Mouse (Mus musculus) urinary bladder, postnatal 0 days (tissue): ENCODE measurements around the gene Wdr5. TPM values are rescaled to one million over a fixed set of nuclear protein-coding genes. Genes with fewer than 3 reads are reported as not detected.

ENCODE experiments used
- polyA plus RNA-seq: library from polyadenylated mRNA; unstranded; fragments of >200 nt; fragmentation: Nextera tagmentation; extraction: Ambion mirVana; gene quantifications from 2 replicates; pipeline ENCODE4 v1.2.1, GENCODE M21; 2015

The Wdr5 gene
- 21.7 and 25.1 TPM in 2 replicates for polyA plus RNA-seq

GRCm38 (mm10) chr2:27514639-27515328, at the start of gene Wdr5:
TSS of gene Wdr5 (plus strand) at chr2:27515157.

GRCm38 (mm10) chr2:27507562-27507961, 7.4 kb upstream of the Wdr5 start, which contains the start of gene Brd3:
TSS of gene Brd3 (minus strand) at chr2:27507662.

Other genes starting within 250 kb of the Wdr5 start
- gene Vav2, start 88.1 kb upstream of the Wdr5 start, polyA plus RNA-seq = 4.8 and 6.6 TPM in 2 replicates
- 4.0 and 4.1 TPM in 2 replicates for gene Brd3os, start 72.8 kb upstream of the Wdr5 start, polyA plus RNA-seq
- gene Brd3, start 7.5 kb upstream of the Wdr5 start, polyA plus RNA-seq = 49.1 and 55.1 TPM in 2 replicates
- gene Rxra, start 161.3 kb downstream of the Wdr5 start, polyA plus RNA-seq = 8.6 and 10.0 TPM in 2 replicates